Mouse (Mus musculus): ENCODE results near the gene Clk4.

The Clk4 gene

GRCm38 (mm10) chr11:51308306-51308705 is 46.8 kb downstream of the Clk4 start:
- no peak for DNase-seq (ENCODE audit: low spot score in 2 of 2)

- DNase-seq (ENCODE audit: low spot score in 2 of 2) = no peak
Measured at GRCm38 (mm10) chr11:51311846-51312245, 50.3 kb downstream of the Clk4 start.

GRCm38 (mm10) chr11:51315991-51316810 is 54.7 kb downstream of the Clk4 start:
- no peak for DNase-seq (ENCODE audit: low spot score in 2 of 2)

GRCm38 (mm10) chr11:51320609-51321008 is 59.1 kb downstream of the Clk4 start:
- no peak for DNase-seq (ENCODE audit: low spot score in 2 of 2)

GRCm38 (mm10) chr11:51326908-51327307 is 65.4 kb downstream of the Clk4 start:
- DNase-seq (ENCODE audit: low spot score in 2 of 2) = no peak

GRCm38 (mm10) chr11:51328387-51328942 is 66.9 kb downstream of the Clk4 start:
- no peak for DNase-seq (ENCODE audit: low spot score in 2 of 2)

- no peak for DNase-seq (ENCODE audit: low spot score in 2 of 2)
Measured at GRCm38 (mm10) chr11:51329837-51330714, 68.5 kb downstream of the Clk4 start.

Data from spleen, postnatal 10 days (tissue).